Mouse (Mus musculus) liver, adult 2 months (tissue): ENCODE results near the gene Slc22a21.

ENCODE experiments used
- CTCF ChIP-seq: fragments of 200-500 bp; IDR thresholded peaks from 2 replicates; pipeline ENCODE4 v1.5.1; 2011; ENCODE audit warnings: low read depth, low read length, control low read depth
- POLR2A ChIP-seq: fragments of 200-500 bp; IDR thresholded peaks from 2 replicates; pipeline ENCODE4 v1.6.1; 2011; ENCODE audit warnings: low read length, control low read depth; ENCODE audit not compliant: insufficient read depth; ENCODE audit errors: extremely low read depth

- TF ChIP-seq CTCF (no peak), POLR2A (no peak)
Measured at GRCm38 (mm10) chr11:53954653-53955052, 25.5 kb downstream of the Slc22a21 start.
